Mouse (Mus musculus): Measurements from ENCODE around the gene Tcap. TPM values are rescaled to one million over a fixed set of nuclear protein-coding genes. Genes with fewer than 3 reads are reported as not detected.
"Not testable (repeated sequence)": the region's sequence is repeated elsewhere in the genome, so short reads cannot be mapped to it uniquely, and the experiment has no call there.

Gene Tcap
- polyA plus RNA-seq, 1 experiment from 2014 or later, result 9.3 TPM

GRCm38 (mm10) chr11:98374266-98374665 is 9.3 kb upstream of the Tcap start:
- WGBS, result 78% methylated on average over 8 of the region's 8 CpGs
- no peak overlapping the region for H3K4me2 ChIP-seq (ENCODE audit: low read depth, low read length)
- no peaks in the 10 kb centered on the region for H3K9me3 ChIP-seq (replicated peaks; ENCODE audit: control insufficient read depth, low read length)
- no peak overlapping the region for H3K4me3 ChIP-seq (replicated peaks; ENCODE audit: low read length)
- H3K27me3 ChIP-seq (ENCODE audit: control insufficient read depth, insufficient read depth, low read length), result no peaks in the 10 kb centered on the region
- peaks cover 9% of the 10 kb centered on the region; the same call in 1 of the 2 replicates for H3K36me3 ChIP-seq (ENCODE audit: control insufficient read depth, insufficient read depth, low read length)
- ATAC-seq (ENCODE audit: insufficient read depth, low FRiP score), result no peak
- peaks cover 9% of the 10 kb centered on the region for H3K4me1 ChIP-seq (ENCODE audit: control insufficient read depth, insufficient read depth, low read length)
- no peak overlapping the region for H3K9ac ChIP-seq (ENCODE audit: low read length)
- no peak overlapping the region for H3K27ac ChIP-seq (ENCODE audit: low read length)

GRCm38 (mm10) chr11:98376756-98377155 is 6.9 kb upstream of the Tcap start:
- no peak overlapping the region for H3K4me3 ChIP-seq (replicated peaks; ENCODE audit: low read length)
- H3K9ac ChIP-seq (ENCODE audit: low read length), result 0 out of 2 replicates have a peak overlapping the region, but pooled peaks have one; percentile 7
- H3K9me3 ChIP-seq (replicated peaks; ENCODE audit: control insufficient read depth, low read length), result no peaks in the 10 kb centered on the region
- 80% methylated on average over 5 of the region's 5 CpGs for WGBS
- H3K27me3 ChIP-seq (ENCODE audit: control insufficient read depth, insufficient read depth, low read length), result no peaks in the 10 kb centered on the region
- 0 out of 2 replicates have a peak, but pooled peaks cover 4% of the 10 kb centered on the region for H3K4me1 ChIP-seq (ENCODE audit: control insufficient read depth, insufficient read depth, low read length)
- H3K27ac ChIP-seq (ENCODE audit: low read length), result no peak overlapping the region
- ATAC-seq (ENCODE audit: insufficient read depth, low FRiP score), result no peak
- H3K4me2 ChIP-seq (ENCODE audit: low read depth, low read length), result no peak overlapping the region
- H3K36me3 ChIP-seq (ENCODE audit: control insufficient read depth, insufficient read depth, low read length), result peaks cover 9% of the 10 kb centered on the region; the same call in 1 of the 2 replicates

- WGBS, result 78% methylated on average over 11 of the region's 11 CpGs
- peaks cover 9% of the 10 kb centered on the region; the same call in 1 of the 2 replicates for H3K36me3 ChIP-seq (ENCODE audit: control insufficient read depth, insufficient read depth, low read length)
Observed at GRCm38 (mm10) chr11:98377787-98378186, 5.8 kb upstream of the Tcap start.

GRCm38 (mm10) chr11:98379379-98379778 is 4.2 kb upstream of the Tcap start:
- no peak overlapping the region for H3K27ac ChIP-seq (ENCODE audit: low read length)
- H3K36me3 ChIP-seq (ENCODE audit: control insufficient read depth, insufficient read depth, low read length), result peaks cover 9% of the 10 kb centered on the region; the same call in 1 of the 2 replicates
- no peaks in the 10 kb centered on the region for H3K9me3 ChIP-seq (replicated peaks; ENCODE audit: control insufficient read depth, low read length)
- no peak overlapping the region for H3K9ac ChIP-seq (ENCODE audit: low read length)
- H3K27me3 ChIP-seq (ENCODE audit: control insufficient read depth, insufficient read depth, low read length), result no peaks in the 10 kb centered on the region
- no peak overlapping the region for H3K4me3 ChIP-seq (replicated peaks; ENCODE audit: low read length)
- no peak for ATAC-seq (ENCODE audit: insufficient read depth, low FRiP score)
- H3K4me1 ChIP-seq (ENCODE audit: control insufficient read depth, insufficient read depth, low read length), result no peaks in the 10 kb centered on the region
- WGBS, result 78% methylated on average over 7 of the region's 7 CpGs
- no peak overlapping the region for H3K4me2 ChIP-seq (ENCODE audit: low read depth, low read length)

More at GRCm38 (mm10) chr11:98377787-98378186, 5.8 kb upstream of the Tcap start:
- H3K9me3 ChIP-seq (replicated peaks; ENCODE audit: control insufficient read depth, low read length), result no peaks in the 10 kb centered on the region
- no peak overlapping the region for H3K27ac ChIP-seq (ENCODE audit: low read length)
- H3K4me3 ChIP-seq (replicated peaks; ENCODE audit: low read length), result no peak overlapping the region
- H3K4me2 ChIP-seq (ENCODE audit: low read depth, low read length), result no peak overlapping the region
- H3K27me3 ChIP-seq (ENCODE audit: control insufficient read depth, insufficient read depth, low read length), result no peaks in the 10 kb centered on the region
- H3K4me1 ChIP-seq (ENCODE audit: control insufficient read depth, insufficient read depth, low read length), result no peaks in the 10 kb centered on the region
- H3K9ac ChIP-seq (ENCODE audit: low read length), result no peak overlapping the region
- ATAC-seq (ENCODE audit: insufficient read depth, low FRiP score), result no peak

GRCm38 (mm10) chr11:98380106-98380505 is 3.5 kb upstream of the Tcap start:
- Histone ChIP-seq H3K27ac (ENCODE audit: low read length) (no peak overlapping the region), H3K36me3 (ENCODE audit: control insufficient read depth, insufficient read depth, low read length) (peaks cover 9% of the 10 kb centered on the region; the same call in 1 of the 2 replicates), H3K9ac (ENCODE audit: low read length) (no peak overlapping the region), H3K9me3 (replicated peaks; ENCODE audit: control insufficient read depth, low read length) (no peaks in the 10 kb centered on the region), H3K4me1 (ENCODE audit: control insufficient read depth, insufficient read depth, low read length) (no peaks in the 10 kb centered on the region), H3K4me3 (replicated peaks; ENCODE audit: low read length) (no peak overlapping the region), H3K27me3 (ENCODE audit: control insufficient read depth, insufficient read depth, low read length) (no peaks in the 10 kb centered on the region), H3K4me2 (ENCODE audit: low read depth, low read length) (no peak overlapping the region)
- WGBS, result 75% methylated on average over 6 of the region's 6 CpGs
- no peak for ATAC-seq (ENCODE audit: insufficient read depth, low FRiP score)

GRCm38 (mm10) chr11:98381651-98382050 is 2.0 kb upstream of the Tcap start:
- Histone ChIP-seq H3K4me1 (ENCODE audit: control insufficient read depth, insufficient read depth, low read length) (no peaks in the 10 kb centered on the region), H3K4me2 (ENCODE audit: low read depth, low read length) (no peak overlapping the region), H3K36me3 (ENCODE audit: control insufficient read depth, insufficient read depth, low read length) (peaks cover 7% of the 10 kb centered on the region; the same call in 1 of the 2 replicates), H3K9ac (ENCODE audit: low read length) (no peak overlapping the region), H3K27me3 (ENCODE audit: control insufficient read depth, insufficient read depth, low read length) (peaks cover 12% of the 10 kb centered on the region), H3K27ac (ENCODE audit: low read length) (no peak overlapping the region), H3K9me3 (replicated peaks; ENCODE audit: control insufficient read depth, low read length) (no peaks in the 10 kb centered on the region), H3K4me3 (replicated peaks; ENCODE audit: low read length) (no peak overlapping the region)
- ATAC-seq (ENCODE audit: insufficient read depth, low FRiP score), result no peak
- WGBS, result 86% methylated on average over 2 of the region's 2 CpGs

- not testable (repeated sequence) for H3K9me3 ChIP-seq (replicated peaks; ENCODE audit: control insufficient read depth, low read length); H3K9ac ChIP-seq (ENCODE audit: low read length); H3K4me1 ChIP-seq (ENCODE audit: control insufficient read depth, insufficient read depth, low read length); H3K36me3 ChIP-seq (ENCODE audit: control insufficient read depth, insufficient read depth, low read length); ATAC-seq (ENCODE audit: insufficient read depth, low FRiP score); H3K4me2 ChIP-seq (ENCODE audit: low read depth, low read length); H3K27ac ChIP-seq (ENCODE audit: low read length); H3K4me3 ChIP-seq (replicated peaks; ENCODE audit: low read length)
- 23% methylated on average over 2 of the region's 2 CpGs for WGBS
- peaks cover 19% of the 10 kb centered on the region for H3K27me3 ChIP-seq (ENCODE audit: control insufficient read depth, insufficient read depth, low read length)
Observed at GRCm38 (mm10) chr11:98382405-98382804, 1.2 kb upstream of the Tcap start.

- H3K4me2 ChIP-seq (ENCODE audit: low read depth, low read length), result no peak overlapping the region
- H3K9me3 ChIP-seq (replicated peaks; ENCODE audit: control insufficient read depth, low read length), result no peaks in the 10 kb centered on the region
- no peak for ATAC-seq (ENCODE audit: insufficient read depth, low FRiP score)
- WGBS, result 77% methylated on average over 20 of the region's 20 CpGs
- H3K27ac ChIP-seq (ENCODE audit: low read length), result no peak overlapping the region
- H3K4me1 ChIP-seq (ENCODE audit: control insufficient read depth, insufficient read depth, low read length), result peaks cover under 1% of the 10 kb centered on the region; the same call in 1 of the 2 replicates
- no peak overlapping the region for H3K9ac ChIP-seq (ENCODE audit: low read length)
- no peak overlapping the region for H3K4me3 ChIP-seq (replicated peaks; ENCODE audit: low read length)
- peaks cover 27% of the 10 kb centered on the region for H3K27me3 ChIP-seq (ENCODE audit: control insufficient read depth, insufficient read depth, low read length)
- H3K36me3 ChIP-seq (ENCODE audit: control insufficient read depth, insufficient read depth, low read length), result no peaks in the 10 kb centered on the region
Observed at GRCm38 (mm10) chr11:98384216-98384615, 605 bp downstream of the Tcap start.

- ATAC-seq (ENCODE audit: insufficient read depth, low FRiP score), result no peak
- Histone ChIP-seq H3K9me3 (replicated peaks; ENCODE audit: control insufficient read depth, low read length) (no peaks in the 10 kb centered on the region), H3K4me2 (ENCODE audit: low read depth, low read length) (no peak overlapping the region), H3K27me3 (ENCODE audit: control insufficient read depth, insufficient read depth, low read length) (peaks cover 27% of the 10 kb centered on the region), H3K4me3 (replicated peaks; ENCODE audit: low read length) (no peak overlapping the region), H3K4me1 (ENCODE audit: control insufficient read depth, insufficient read depth, low read length) (peaks cover 2% of the 10 kb centered on the region; the same call in 1 of the 2 replicates), H3K36me3 (ENCODE audit: control insufficient read depth, insufficient read depth, low read length) (no peaks in the 10 kb centered on the region), H3K9ac (ENCODE audit: low read length) (no peak overlapping the region), H3K27ac (ENCODE audit: low read length) (no peak overlapping the region)
- 65% methylated on average over 8 of the region's 8 CpGs for WGBS
Observed at GRCm38 (mm10) chr11:98384721-98385637, 1.4 kb downstream of the Tcap start.
